In the genomic region with DNA sequence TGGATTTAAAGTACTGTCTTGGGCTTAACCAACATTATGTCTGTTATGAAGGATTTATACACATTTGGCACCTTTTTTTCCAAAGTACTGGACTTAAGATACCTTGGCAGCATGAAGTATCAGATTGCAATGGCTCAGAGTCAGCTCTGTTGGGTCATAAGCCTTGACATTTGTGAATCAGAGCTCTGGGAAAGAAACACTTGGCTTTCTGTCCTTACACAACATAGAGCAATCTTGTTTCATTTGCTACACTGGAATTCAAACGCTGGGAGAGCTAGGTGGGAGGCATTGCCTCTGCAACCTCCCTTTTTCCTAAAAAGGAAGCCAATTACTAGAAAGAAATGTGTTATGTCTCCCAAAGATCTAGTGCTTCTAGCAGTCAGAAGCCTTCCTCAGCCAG, we compare ENCODE assay signal across 15 mouse cellular contexts. TPM values are rescaled to one million over a fixed set of nuclear protein-coding genes. Genes with fewer than 3 reads are reported as not detected.
A peak's percentile ranks its signal among the peaks of the same experiment; 100 is the strongest.
DNase-seq lines count a peak whose midpoint lies in the region.
"Had no signal": no experiment of that assay in that cellular context is flagged by ENCODE, and none has a peak within 500 bp of the region (broad histone marks: within the 10 kb centered on the region; RNA-seq: fewer than 3 reads in every experiment).

No protein-coding gene starts in this region.

- peak; percentile 15 for DNase-seq in adrenal gland, postnatal 14 days
- no peak for DNase-seq in adrenal gland, adult 8-10 months
- peak; percentile 2 for DNase-seq in right cerebral cortex, adult 18-20 months
- no peak for DNase-seq in right cerebral cortex, postnatal 10 days (ENCODE audit: low spot score in 2 of 2)
- DNase-seq in adipocyte (ENCODE audit: low spot score), result peak; percentile 51
- DNase-seq in fibroblast of lung, adult 2 months (ENCODE audit: low read depth), result peak; percentile 62
- no peak for DNase-seq in left cerebral cortex, adult 11 months (ENCODE audit: low spot score)
- DNase-seq in layer of hippocampus, postnatal 36 days, result no peak
- DNase-seq: B cell, adult 2 months; cerebellum, adult 18-20 months; cerebellum, postnatal 10 days; gastrocnemius, postnatal 14 days; kidney, adult 18-20 months had no signal

RNA-seq across cellular contexts. Expression of gene Ocrl, which starts 4.6 kb away (rescaled TPM):
- 42.8 and 44.6 TPM in 2 replicates for total RNA-seq in adrenal gland, postnatal 14 days (2021)
- 10 to 100 TPM; 54.2 to 95.2 (median 75.8) TPM for total RNA-seq in adrenal gland, adult 8-10 months (2022)
- total RNA-seq in layer of hippocampus, postnatal 36 days (2021), result 10 to 100 TPM; 52.4 to 57.6 TPM
- total RNA-seq: G1E had no signal

RNA-seq across cellular contexts. Expression of gene Smarca1, which starts 24.1 kb away (rescaled TPM):
- 36.4 and 38.9 TPM in 2 replicates for total RNA-seq in adrenal gland, postnatal 14 days (2021)
- total RNA-seq in adrenal gland, adult 8-10 months (2022), result 10 to 100 TPM; 21.9 to 65.0 (median 41.6) TPM
- total RNA-seq in layer of hippocampus, postnatal 36 days (2021), result 10 to 100 TPM; 36.6 to 38.0 TPM
- total RNA-seq: G1E; granulocyte monocyte progenitor cell, adult 5-6 weeks had no signal

Comparison
In these comparisons a context has a peak if more than half of its experiments do, and no peak if none do; other contexts are left out.
1. DNase-seq: peak in adrenal gland, postnatal 14 days (single experiment), right cerebral cortex, adult 18-20 months (single experiment), adipocyte (single experiment) and fibroblast of lung, adult 2 months (single experiment); none in adrenal gland, adult 8-10 months (single experiment), right cerebral cortex, postnatal 10 days (0 of 2), left cerebral cortex, adult 11 months (single experiment) and layer of hippocampus, postnatal 36 days (0 of 2).